Mouse (Mus musculus) liver, adult 2 months (tissue): ENCODE results near the gene Cdh4. TPM values are rescaled to one million over a fixed set of nuclear protein-coding genes. Genes with fewer than 3 reads are reported as not detected.

Experiments used
- DNase-seq: peaks from one replicate; pipeline ENCODE4 v3.0.0-alpha.2; 2011; ENCODE audit warnings: low read depth, low spot score; ENCODE audit errors: extremely low read depth
- H3K27ac ChIP-seq: fragments of 200-500 bp; replicated peaks from 2 replicates; pipeline ENCODE4 v1.5.1; 2012; ENCODE audit warnings: low read depth, mild to moderate bottlenecking, control low read depth, inconsistent platforms, low read length; ENCODE audit not compliant: insufficient read depth
- H3K27me3 ChIP-seq: fragments of 200-500 bp; 2 replicates; pipeline ENCODE4 v1.6.1; 2012; ENCODE audit warnings: mild to moderate bottlenecking, moderate library complexity, low read length, inconsistent platforms; ENCODE audit not compliant: control insufficient read depth, insufficient read depth
- H3K36me3 ChIP-seq: fragments of 200-500 bp; 2 replicates; pipeline ENCODE4 v1.6.1; 2012; ENCODE audit warnings: low read length, inconsistent platforms; ENCODE audit not compliant: control insufficient read depth, insufficient read depth
- H3K4me1 ChIP-seq: fragments of 200-500 bp; 2 replicates; pipeline ENCODE4 v1.6.1; 2011; ENCODE audit warnings: low read length; ENCODE audit not compliant: control insufficient read depth, insufficient read depth
- H3K4me3 ChIP-seq: fragments of 200-500 bp; 2 replicates; pipeline ENCODE4 v1.5.1; 2011; ENCODE audit warnings: low read depth, mild to moderate bottlenecking, control low read depth, low read length, moderate library complexity; ENCODE audit not compliant: insufficient read depth
- H3K79me2 ChIP-seq: fragments of 200-500 bp; 2 replicates; pipeline ENCODE4 v1.6.1; 2012; ENCODE audit warnings: inconsistent platforms, mild to moderate bottlenecking, low read length, moderate library complexity; ENCODE audit not compliant: control insufficient read depth, insufficient read depth
- H3K9ac ChIP-seq: fragments of 200-500 bp; 2 replicates; pipeline ENCODE4 v1.6.1; 2012; ENCODE audit warnings: low read depth, mild to moderate bottlenecking, control low read depth, inconsistent platforms, low read length
- CTCF ChIP-seq: fragments of 200-500 bp; IDR thresholded peaks from 2 replicates; pipeline ENCODE4 v1.5.1; 2011; ENCODE audit warnings: low read depth, low read length, control low read depth
- POLR2A ChIP-seq: fragments of 200-500 bp; IDR thresholded peaks from 2 replicates; pipeline ENCODE4 v1.6.1; 2011; ENCODE audit warnings: low read length, control low read depth; ENCODE audit not compliant: insufficient read depth; ENCODE audit errors: extremely low read depth
- WGBS: fragments of 180-500 bp; shearing (Covaris S2); methylation state at CpG from one replicate; pipeline ENCODE4 v1.1.7; 2018; 5-methylcytosine and 5-hydroxymethylcytosine counted together
- polyA plus RNA-seq: library from polyadenylated mRNA; depleted of rRNA; stranded (reverse); fragments of >200 nt; gene quantifications from 2 replicates; pipeline ENCODE4 v1.2.3, GENCODE M21; 2012
- total RNA-seq: library from RNA; depleted of rRNA; stranded (reverse); fragments of >200 nt; gene quantifications from 2 replicates; pipeline ENCODE4 v1.2.3, GENCODE M21; 2014

Cdh4 gene
- total and polyA plus RNA-seq, 2 experiments = 0.18 to 0.37 TPM

GRCm38 (mm10) chr2:179670689-179671088 is 228.5 kb downstream of the Cdh4 start:
- no peak for DNase-seq
- WGBS = 74% methylated on average over 10 of the region's 10 CpGs
- no peaks in the 10 kb centered on the region for H3K79me2 ChIP-seq
- H3K4me3 ChIP-seq = no peak overlapping the region
- no peaks in the 10 kb centered on the region for H3K36me3 ChIP-seq
- TF ChIP-seq CTCF (no peak), POLR2A (no peak)
- no peak overlapping the region for H3K9ac ChIP-seq
- H3K27me3 ChIP-seq = no peaks in the 10 kb centered on the region
- H3K27ac ChIP-seq = no peak overlapping the region
- no peaks in the 10 kb centered on the region for H3K4me1 ChIP-seq

DNA sequence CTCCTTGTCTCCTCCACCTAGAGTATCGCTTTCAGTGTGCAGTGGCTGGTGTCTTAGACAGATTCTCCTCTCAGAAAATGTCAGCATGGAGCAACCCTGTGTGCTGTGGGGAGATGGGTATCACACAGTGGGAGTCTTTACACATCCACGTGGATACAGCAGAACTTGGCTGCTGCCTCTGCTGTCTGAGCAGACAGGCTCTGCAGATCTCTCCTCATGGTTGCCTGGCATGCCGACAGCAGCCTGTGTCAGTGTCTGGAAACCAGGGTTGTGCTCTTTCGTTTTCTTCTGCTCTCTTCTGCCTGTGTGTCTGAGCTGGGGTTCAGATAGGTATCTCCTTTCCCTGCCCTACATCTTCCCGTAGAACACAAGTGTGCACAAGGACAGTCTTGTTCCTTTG is 237.6 kb downstream of the Cdh4 start:
- Histone ChIP-seq H3K27me3 (no peaks in the 10 kb centered on the region), H3K9ac (no peak overlapping the region), H3K4me1 (no peaks in the 10 kb centered on the region), H3K36me3 (no peaks in the 10 kb centered on the region), H3K4me3 (no peak overlapping the region), H3K27ac (no peak overlapping the region), H3K79me2 (no peaks in the 10 kb centered on the region)
- 64% methylated on average over 5 of the region's 5 CpGs for WGBS
- DNase-seq = no peak
- TF ChIP-seq POLR2A (no peak), CTCF (no peak)

DNA sequence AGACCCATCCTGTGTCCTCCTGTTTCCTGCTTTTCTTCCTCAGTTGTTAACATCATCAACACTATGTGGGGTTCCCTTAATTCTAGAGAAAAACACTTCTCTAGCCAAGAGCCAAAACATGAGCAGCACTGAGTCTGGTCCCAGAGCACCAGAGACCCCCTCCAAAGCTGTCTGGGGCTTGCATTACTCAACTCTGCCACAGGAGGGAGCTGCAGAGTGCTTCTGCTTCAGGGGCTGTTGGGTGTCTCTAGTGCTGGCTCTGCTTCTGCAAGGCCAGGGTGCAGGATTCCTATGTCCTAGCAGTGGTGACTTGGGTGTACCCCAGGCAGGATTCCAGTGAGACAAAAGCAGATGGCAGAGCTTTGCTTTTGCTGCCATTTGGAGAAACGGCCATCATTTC is 239.2 kb downstream of the Cdh4 start:
- 74% methylated on average over 1 of the region's 1 CpGs for WGBS
- TF ChIP-seq POLR2A (no peak), CTCF (peak; percentile 72)

GRCm38 (mm10) chr2:179687243-179687681 is 245.0 kb downstream of the Cdh4 start:
- Histone ChIP-seq H3K27ac (no peak overlapping the region), H3K4me3 (no peak overlapping the region), H3K36me3 (no peaks in the 10 kb centered on the region), H3K9ac (no peak overlapping the region), H3K4me1 (no peaks in the 10 kb centered on the region), H3K79me2 (no peaks in the 10 kb centered on the region), H3K27me3 (no peaks in the 10 kb centered on the region)
- DNase-seq = no peak
- TF ChIP-seq CTCF (no peak), POLR2A (no peak)
- 62% methylated on average over 12 of the region's 12 CpGs for WGBS

More for the DNA sequence above, 239.2 kb downstream of the Cdh4 start:
- H3K4me1 ChIP-seq = no peaks in the 10 kb centered on the region
- H3K4me3 ChIP-seq = no peak overlapping the region
- H3K36me3 ChIP-seq = no peaks in the 10 kb centered on the region
- H3K27me3 ChIP-seq = no peaks in the 10 kb centered on the region
- H3K9ac ChIP-seq = no peak overlapping the region
- DNase-seq = no peak
- no peak overlapping the region for H3K27ac ChIP-seq
- no peaks in the 10 kb centered on the region for H3K79me2 ChIP-seq

GRCm38 (mm10) chr2:179688976-179689375 is 246.7 kb downstream of the Cdh4 start:
- no peak for TF ChIP-seq CTCF
- Histone ChIP-seq H3K9ac (no peak overlapping the region), H3K27ac (no peak overlapping the region), H3K4me3 (no peak overlapping the region), H3K79me2 (no peaks in the 10 kb centered on the region), H3K36me3 (no peaks in the 10 kb centered on the region), H3K4me1 (no peaks in the 10 kb centered on the region), H3K27me3 (no peaks in the 10 kb centered on the region)
- no peak for DNase-seq
- WGBS = 72% methylated on average over 5 of the region's 5 CpGs

DNA sequence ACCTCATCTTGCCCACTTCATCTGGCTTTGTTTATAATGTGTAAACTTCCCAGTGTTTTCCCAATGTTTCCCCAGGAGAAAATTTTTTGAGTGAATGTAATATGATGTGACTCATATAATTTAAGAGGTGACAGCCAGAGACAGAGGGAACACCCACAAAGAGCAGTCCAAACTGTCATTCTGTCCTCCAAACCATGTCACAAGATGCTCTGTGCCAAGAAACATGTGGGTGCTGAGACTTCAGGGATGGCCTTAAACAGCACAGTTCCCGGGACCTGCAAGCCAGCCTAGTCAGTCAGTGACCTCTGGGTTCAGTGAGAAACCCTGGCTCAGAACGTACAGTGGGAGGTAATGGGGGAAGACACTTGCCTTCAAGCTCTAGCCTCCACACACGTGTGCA is 247.5 kb downstream of the Cdh4 start:
- no peak for DNase-seq
- H3K36me3 ChIP-seq = no peaks in the 10 kb centered on the region
- no peak for TF ChIP-seq POLR2A
- TF ChIP-seq CTCF = no peak
- H3K4me3 ChIP-seq = no peak overlapping the region
- H3K9ac ChIP-seq = no peak overlapping the region
- no peaks in the 10 kb centered on the region for H3K27me3 ChIP-seq
- H3K79me2 ChIP-seq = no peaks in the 10 kb centered on the region
- no peaks in the 10 kb centered on the region for H3K4me1 ChIP-seq
- WGBS = 66% methylated on average over 3 of the region's 3 CpGs
- H3K27ac ChIP-seq = no peak overlapping the region
